Mouse (Mus musculus) forebrain, embryonic 11.5 days (tissue): ENCODE data around the gene Gast. TPM values are rescaled to one million over a fixed set of nuclear protein-coding genes. Genes with fewer than 3 reads are reported as not detected.
"Not testable (repeated sequence)": the region's sequence is repeated elsewhere in the genome, so short reads cannot be mapped to it uniquely, and the experiment has no call there.

Experiments used
- ATAC-seq: fragments of 200-750 bp; cut with Nextera tagmentation; replicated peaks from 2 replicates; pipeline ENCODE4 v1.8.0; 2017; ENCODE audit warnings: moderate TSS enrichment; ENCODE audit not compliant: low FRiP score
- DNase-seq: peaks from one replicate; pipeline ENCODE4 v3.0.0-alpha.2; 2017; ENCODE audit warnings: low spot score
- H3K27ac ChIP-seq: fragments of 300-500 bp; sonication (generic); 2 replicates; pipeline ENCODE4 v1.5.1; 2014; ENCODE audit warnings: low read depth, low read length
- H3K27me3 ChIP-seq: fragments of 300-500 bp; sonication (generic); 2 replicates; pipeline ENCODE4 v1.6.1; 2014; ENCODE audit warnings: mild to moderate bottlenecking, low read length, mixed read lengths; ENCODE audit not compliant: control insufficient read depth, insufficient read depth
- H3K36me3 ChIP-seq: fragments of 300-500 bp; sonication (generic); 2 replicates; pipeline ENCODE4 v1.6.1; 2014; ENCODE audit warnings: mild to moderate bottlenecking, low read length, moderate library complexity, mixed read lengths; ENCODE audit not compliant: control insufficient read depth, insufficient read depth
- H3K4me1 ChIP-seq: fragments of 300-500 bp; sonication (generic); replicated peaks from 2 replicates; pipeline ENCODE4 v1.6.1; 2014; ENCODE audit warnings: low read length, mixed read lengths; ENCODE audit not compliant: control insufficient read depth, insufficient read depth
- H3K4me2 ChIP-seq: fragments of 300-500 bp; sonication (generic); 2 replicates; pipeline ENCODE4 v1.6.1; 2014; ENCODE audit warnings: low read depth, mild to moderate bottlenecking, low read length, moderate library complexity, mixed read lengths; ENCODE audit not compliant: severe bottlenecking
- H3K4me3 ChIP-seq: fragments of 300-500 bp; sonication (generic); 2 replicates; pipeline ENCODE4 v1.5.1; 2014; ENCODE audit warnings: low read depth, low read length
- H3K9ac ChIP-seq: fragments of 300-500 bp; sonication (generic); 2 replicates; pipeline ENCODE4 v1.6.1; 2014; ENCODE audit warnings: low read length
- H3K9me3 ChIP-seq: fragments of 300-500 bp; sonication (generic); 2 replicates; pipeline ENCODE4 v1.6.1; 2016; ENCODE audit warnings: low read length, mixed read lengths; ENCODE audit not compliant: control insufficient read depth
- WGBS: fragments of 180-500 bp; shearing (Covaris S2); extraction: QIAGEN DNeasy Blood & Tissue Kit; methylation state at CpG from one replicate; pipeline ENCODE4 v1.1.7; 2014; 5-methylcytosine and 5-hydroxymethylcytosine counted together
- polyA plus RNA-seq: library from polyadenylated mRNA; unstranded; fragments of >200 nt; fragmentation: Nextera tagmentation; extraction: Ambion mirVana; gene quantifications from 2 replicates; pipeline ENCODE4 v1.2.1, GENCODE M21; 2014

Gene Gast
- polyA plus RNA-seq, 1 experiment from 2014 or later = 0.79 TPM

DNA sequence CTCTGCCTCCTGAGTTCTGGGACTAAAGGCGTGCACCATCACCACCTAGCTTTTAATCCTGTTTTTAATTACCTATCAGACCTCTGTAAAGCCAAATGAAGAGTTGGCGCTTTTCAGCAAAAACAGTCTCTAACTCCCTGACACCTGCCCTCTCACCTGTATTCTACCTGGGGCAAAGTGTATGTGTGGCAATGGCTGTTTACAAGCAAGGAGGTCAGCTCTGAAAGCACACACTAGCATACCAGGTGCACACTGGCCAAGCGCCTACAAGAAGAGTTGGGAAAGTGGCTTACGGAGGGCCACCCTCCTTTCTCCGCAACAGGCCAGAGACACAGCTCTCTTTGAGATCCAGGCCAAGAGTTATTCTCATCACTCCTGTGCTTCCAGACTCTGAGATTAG is 18.8 kb upstream of the Gast start:
- Histone ChIP-seq H3K27ac (no peak overlapping the region), H3K4me2 (no peak overlapping the region), H3K36me3 (no peaks in the 10 kb centered on the region), H3K9ac (no peak overlapping the region), H3K4me1 (peaks cover 3% of the 10 kb centered on the region; the same call in 1 of the 2 replicates), H3K9me3 (no peaks in the 10 kb centered on the region), H3K27me3 (no peaks in the 10 kb centered on the region), H3K4me3 (no peak overlapping the region)
- DNase-seq (no peak), ATAC-seq (no peak)
- WGBS = 94% methylated on average over 5 of the region's 5 CpGs

DNA sequence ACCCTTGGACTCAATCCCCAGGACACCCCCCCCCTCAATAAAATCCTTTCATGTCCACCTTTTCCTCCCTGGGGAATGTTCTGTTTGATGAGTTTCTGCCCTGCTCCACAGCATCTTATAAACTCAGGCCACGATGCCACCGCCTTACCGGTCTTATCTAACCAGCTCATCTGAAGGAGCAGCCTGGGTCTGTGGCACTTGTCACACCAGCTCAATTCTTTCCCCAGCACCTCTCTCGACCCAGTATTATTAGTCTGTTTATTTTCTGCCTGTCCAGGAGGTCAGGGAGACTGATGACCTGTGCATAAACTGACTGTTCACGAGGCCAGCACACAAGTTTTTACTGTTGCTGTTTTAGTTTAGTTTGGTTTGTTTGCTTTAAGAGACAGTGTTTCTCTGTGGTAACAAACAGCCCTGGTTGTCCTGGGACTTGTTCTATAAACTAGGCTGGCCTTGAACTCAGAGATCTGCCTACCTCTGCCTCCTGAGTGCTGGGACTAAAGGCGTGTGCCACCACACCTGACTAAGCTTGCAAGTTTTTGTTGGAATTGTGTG is 16.3 kb upstream of the Gast start:
- ATAC-seq = no peak

DNA sequence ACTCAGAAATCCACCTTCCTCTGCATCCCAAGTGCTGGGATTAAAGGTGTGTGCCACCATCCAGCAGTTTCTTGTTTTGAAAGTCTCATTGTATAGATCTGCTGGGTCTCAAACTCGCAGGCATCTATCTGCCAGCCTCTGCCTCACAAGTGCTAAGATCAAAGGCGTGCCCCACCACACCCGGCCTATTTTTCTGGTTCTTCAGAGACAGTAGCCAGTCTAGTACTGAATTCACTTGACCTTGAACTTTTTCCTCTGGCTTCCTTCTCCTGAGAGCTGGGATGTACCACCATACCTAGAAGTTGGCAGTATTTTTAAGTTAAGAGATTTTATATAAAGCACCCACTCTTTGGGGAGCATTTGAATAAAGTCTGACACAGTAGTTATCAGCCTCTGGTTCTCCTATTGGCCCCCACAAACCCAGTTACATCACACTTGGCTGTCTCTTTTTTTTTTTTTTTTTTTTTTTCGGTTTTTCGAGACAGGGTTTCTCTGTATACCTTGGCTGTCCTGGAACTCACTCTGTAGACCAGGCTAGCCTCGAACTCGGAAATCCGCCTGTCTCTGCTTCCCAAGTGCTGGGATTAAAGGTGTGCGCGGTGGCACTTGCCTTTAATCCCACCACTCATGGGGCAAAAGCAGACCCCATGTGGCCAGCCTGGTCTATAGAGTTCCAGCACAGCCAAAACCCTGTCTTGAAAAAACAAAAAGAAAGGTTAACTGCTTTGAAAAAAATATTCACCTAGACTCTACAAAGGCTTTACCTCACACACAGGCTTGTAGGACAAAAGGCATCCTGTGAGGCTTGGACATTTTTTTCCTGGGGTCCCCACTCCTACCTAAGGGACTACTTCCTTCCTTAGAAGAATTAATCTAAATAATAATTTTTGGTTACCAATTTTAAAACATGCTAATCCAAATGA is 15.4 kb upstream of the Gast start:
- ATAC-seq = peak; percentile 22; the same call in 1 of the 2 replicates
- Histone ChIP-seq H3K4me2 (peak overlapping the region; percentile 61; the same call in 1 of the 2 replicates), H3K9me3 (no peaks in the 10 kb centered on the region), H3K27me3 (no peaks in the 10 kb centered on the region), H3K4me3 (peak overlapping the region; percentile 86), H3K27ac (no peak overlapping the region), H3K9ac (no peak overlapping the region; the same call in 1 of the 2 replicates), H3K36me3 (peaks cover 4% of the 10 kb centered on the region; the same call in 1 of the 2 replicates), H3K4me1 (0 out of 2 replicates have a peak, but pooled peaks cover 2% of the 10 kb centered on the region)
- no peak for DNase-seq
- 88% methylated on average over 10 of the region's 10 CpGs for WGBS

More for the DNA sequence above, 16.3 kb upstream of the Gast start:
- 85% methylated on average over 6 of the region's 6 CpGs for WGBS
- 0 out of 2 replicates have a peak, but pooled peaks cover 2% of the 10 kb centered on the region for H3K4me1 ChIP-seq
- peaks cover 4% of the 10 kb centered on the region; the same call in 1 of the 2 replicates for H3K36me3 ChIP-seq
- DNase-seq = no peak
- H3K27ac ChIP-seq = no peak overlapping the region
- no peak overlapping the region for H3K9ac ChIP-seq
- H3K4me2 ChIP-seq = no peak overlapping the region
- H3K9me3 ChIP-seq = no peaks in the 10 kb centered on the region
- no peak overlapping the region for H3K4me3 ChIP-seq
- H3K27me3 ChIP-seq = no peaks in the 10 kb centered on the region

DNA sequence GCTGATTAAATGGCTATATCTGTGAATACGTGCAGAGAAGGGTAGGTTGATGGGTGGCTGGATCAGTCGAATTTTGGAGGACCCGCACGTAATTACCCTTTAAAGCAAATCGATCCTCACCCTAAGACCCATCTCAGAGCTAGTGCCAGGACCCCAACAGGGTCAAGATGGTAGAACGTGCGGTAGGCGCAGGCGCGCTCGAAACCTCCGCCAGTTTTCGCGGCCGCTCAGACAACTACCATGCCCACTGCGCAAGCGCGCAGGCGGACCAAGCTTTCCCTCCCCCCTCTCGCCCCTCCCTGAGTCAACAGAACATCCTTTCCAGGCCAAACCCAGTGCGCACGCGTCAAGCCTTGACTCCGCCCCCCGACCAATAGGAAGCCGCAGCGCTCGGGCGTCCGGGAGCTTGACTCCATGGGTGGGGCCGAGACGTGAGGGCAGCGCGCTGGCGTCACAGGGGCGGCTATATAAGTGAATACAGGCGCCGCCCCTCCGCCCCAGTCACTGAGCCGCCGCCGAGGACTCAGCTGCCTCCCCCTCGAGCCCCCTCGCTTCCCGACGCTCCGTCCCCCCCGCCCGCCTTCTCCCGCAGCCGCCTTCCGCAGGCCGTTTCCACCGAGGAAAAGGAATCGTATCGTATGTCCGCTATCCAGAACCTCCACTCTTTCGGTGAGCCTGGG is 14.6 kb upstream of the Gast start, which contains the start of gene Eif1:
Eif1 (plus strand) TSS at position 394 of the 680 bp plus-strand sequence.
- DNase-seq = peak; percentile 100
- H3K4me1 ChIP-seq = 0 out of 2 replicates have a peak, but pooled peaks cover 2% of the 10 kb centered on the region
- H3K9ac ChIP-seq = peak within 1 kb of the TSS; percentile 96
- peak; percentile 88 for ATAC-seq
- WGBS = 1% methylated on average over 54 of the region's 58 CpGs
- H3K4me3 ChIP-seq = peak within 1 kb of the TSS; percentile 86
- no peaks in the 10 kb centered on the region for H3K27me3 ChIP-seq
- peaks cover 4% of the 10 kb centered on the region; the same call in 1 of the 2 replicates for H3K36me3 ChIP-seq
- no peaks in the 10 kb centered on the region for H3K9me3 ChIP-seq
- peak within 1 kb of the TSS; percentile 72 for H3K4me2 ChIP-seq
- H3K27ac ChIP-seq = peak within 1 kb of the TSS; percentile 93

DNA sequence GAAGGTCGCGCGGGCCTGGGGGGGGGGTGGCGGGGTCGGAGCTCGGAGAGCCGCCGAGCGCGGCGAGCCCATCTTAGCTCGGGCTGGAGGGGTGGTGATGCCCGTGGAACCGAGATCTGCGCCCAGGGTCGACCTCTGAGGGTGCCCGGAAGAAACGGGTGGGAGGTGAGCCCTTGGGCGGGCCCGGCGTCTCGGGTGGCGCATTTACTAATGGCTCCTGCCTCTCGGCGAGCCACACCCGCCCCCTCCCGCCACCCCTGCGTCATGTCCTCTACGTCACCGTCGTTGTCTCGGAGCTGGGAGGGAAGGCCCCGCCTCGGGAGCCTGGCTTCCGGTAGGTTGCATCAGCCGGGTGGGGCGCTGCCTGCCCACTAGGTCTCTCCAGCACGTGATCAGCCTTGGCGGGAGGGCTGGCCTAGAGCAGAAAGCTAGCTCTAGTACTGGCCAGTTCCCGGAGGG is 14.0 kb upstream of the Gast start:
- WGBS = 0% methylated on average over 40 of the region's 40 CpGs
- H3K27ac ChIP-seq = peak overlapping the region; percentile 93
- peak overlapping the region; percentile 96 for H3K9ac ChIP-seq
- H3K4me3 ChIP-seq = peak overlapping the region; percentile 86
- DNase-seq (peak; percentile 99), ATAC-seq (peak; percentile 83)
- H3K36me3 ChIP-seq = peaks cover 4% of the 10 kb centered on the region; the same call in 1 of the 2 replicates
- H3K4me2 ChIP-seq = peak overlapping the region; percentile 72
- no peaks in the 10 kb centered on the region for H3K27me3 ChIP-seq
- 0 out of 2 replicates have a peak, but pooled peaks cover 2% of the 10 kb centered on the region for H3K4me1 ChIP-seq
- no peaks in the 10 kb centered on the region for H3K9me3 ChIP-seq

DNA sequence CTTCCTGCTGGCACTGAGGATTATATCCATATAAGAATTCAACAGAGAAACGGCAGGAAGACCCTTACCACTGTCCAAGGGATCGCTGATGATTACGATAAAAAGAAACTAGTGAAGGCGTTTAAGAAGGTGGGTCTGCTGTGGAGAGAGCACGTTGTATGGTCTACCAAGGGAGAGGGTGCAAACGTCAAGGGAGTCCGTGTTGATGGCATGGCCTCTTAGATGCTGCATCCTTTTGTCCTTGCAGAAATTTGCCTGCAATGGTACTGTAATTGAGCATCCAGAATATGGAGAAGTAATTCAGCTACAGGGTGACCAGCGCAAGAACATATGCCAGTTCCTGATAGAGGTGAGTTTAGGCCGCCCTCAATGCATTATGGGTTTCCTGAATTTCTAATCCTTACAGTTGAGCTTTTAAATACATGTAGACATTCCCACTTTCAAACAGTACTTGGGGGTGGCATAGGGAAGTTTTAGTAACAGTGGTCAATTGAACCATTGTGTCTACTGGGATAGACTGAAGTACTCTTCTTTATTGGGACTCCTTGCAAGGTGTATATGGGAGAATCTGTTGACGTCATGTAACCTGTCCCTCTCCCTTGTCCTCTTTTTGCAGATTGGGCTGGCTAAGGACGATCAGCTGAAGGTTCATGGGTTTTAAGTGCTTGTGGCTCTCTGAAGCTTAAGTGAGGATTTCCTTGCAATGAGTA is 13.4 kb upstream of the Gast start:
- not testable (repeated sequence) for H3K9me3 ChIP-seq, H3K36me3 ChIP-seq, ATAC-seq, H3K4me1 ChIP-seq, DNase-seq, H3K27ac ChIP-seq, H3K27me3 ChIP-seq
- H3K9ac ChIP-seq = peak overlapping the region; percentile 96
- peak overlapping the region; percentile 72 for H3K4me2 ChIP-seq
- 20% methylated on average over 11 of the region's 11 CpGs for WGBS
- H3K4me3 ChIP-seq = peak overlapping the region; percentile 86

DNA sequence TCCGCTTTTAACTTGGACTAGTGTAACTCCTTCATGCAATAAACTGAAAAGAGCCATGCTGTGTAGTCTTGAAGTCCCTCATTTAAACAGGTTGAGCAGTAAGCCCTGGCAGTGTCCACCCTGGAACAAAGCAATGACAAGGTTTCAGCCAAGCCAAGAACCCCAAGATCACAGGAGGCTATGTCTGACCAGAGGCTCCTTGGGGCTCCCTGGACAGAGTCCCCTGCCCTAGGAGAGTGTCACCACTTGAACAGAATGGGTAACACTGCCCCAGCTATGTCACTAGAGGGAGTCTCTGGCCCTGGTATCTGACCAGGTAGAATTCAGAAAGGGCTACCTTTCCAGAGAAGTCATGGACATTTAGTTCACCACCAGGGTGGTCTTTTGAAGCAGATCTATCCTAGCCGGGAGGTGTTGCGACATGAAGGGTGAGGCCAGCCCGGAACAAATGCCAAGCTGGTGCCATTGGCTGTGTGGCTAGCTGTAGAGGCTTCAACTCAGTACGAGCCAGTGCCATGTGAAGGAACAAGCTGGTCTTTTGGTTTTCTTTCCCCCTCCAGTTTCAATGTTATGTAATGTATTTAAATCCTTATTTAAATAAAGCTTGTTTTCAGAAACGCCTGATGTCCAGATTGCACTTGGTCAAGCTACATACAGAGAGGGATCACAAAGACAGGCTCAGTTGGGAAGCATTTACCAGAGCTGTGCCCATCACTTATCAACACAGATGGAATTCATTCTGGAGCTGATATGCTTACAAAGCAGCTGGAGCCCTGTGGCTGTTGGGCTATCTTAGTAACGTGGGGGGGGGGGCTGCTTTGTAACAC is 12.5 kb upstream of the Gast start:
- not testable (repeated sequence) for H3K4me2 ChIP-seq

More for the DNA sequence above, 12.5 kb upstream of the Gast start:
- not testable (repeated sequence) for H3K9ac ChIP-seq, DNase-seq, H3K4me3 ChIP-seq, H3K27me3 ChIP-seq, H3K4me1 ChIP-seq, ATAC-seq, H3K36me3 ChIP-seq, H3K9me3 ChIP-seq, H3K27ac ChIP-seq
- WGBS = 81% methylated on average over 6 of the region's 7 CpGs
